Mouse (Mus musculus) hindbrain, embryonic 11.5 days (tissue): ENCODE results near the gene Ctnnd2. TPM values are rescaled to one million over a fixed set of nuclear protein-coding genes. Genes with fewer than 3 reads are reported as not detected.

Experiments used
- ATAC-seq: fragments of 200-750 bp; cut with Nextera tagmentation; 2 replicates; pipeline ENCODE4 v1.8.0; 2017; ENCODE audit warnings: mild to moderate bottlenecking, moderate TSS enrichment, moderate library complexity; ENCODE audit not compliant: low FRiP score
- DNase-seq: peaks from one replicate; pipeline ENCODE4 v3.0.0-alpha.2; 2015; ENCODE audit warnings: low spot score
- H3K27ac ChIP-seq: fragments of 300-500 bp; sonication (generic); 2 replicates; pipeline ENCODE4 v1.5.1; 2014; ENCODE audit warnings: mild to moderate bottlenecking, low read depth, low read length
- H3K27me3 ChIP-seq: fragments of 300-500 bp; sonication (generic); 2 replicates; pipeline ENCODE4 v1.6.1; 2014; ENCODE audit warnings: mild to moderate bottlenecking, low read length, moderate library complexity, mixed read lengths; ENCODE audit not compliant: control insufficient read depth, insufficient read depth
- H3K36me3 ChIP-seq: fragments of 300-500 bp; sonication (generic); 2 replicates; pipeline ENCODE4 v1.6.1; 2014; ENCODE audit warnings: mild to moderate bottlenecking, low read length, moderate library complexity, mixed read lengths; ENCODE audit not compliant: control insufficient read depth, insufficient read depth
- H3K4me1 ChIP-seq: fragments of 300-500 bp; sonication (generic); replicated peaks from 2 replicates; pipeline ENCODE4 v1.6.1; 2014; ENCODE audit warnings: low read length, mixed read lengths; ENCODE audit not compliant: control insufficient read depth, insufficient read depth
- H3K4me2 ChIP-seq: fragments of 300-500 bp; sonication (generic); replicated peaks from 2 replicates; pipeline ENCODE4 v1.6.1; 2014; ENCODE audit warnings: mild to moderate bottlenecking, low read depth, low read length
- H3K4me3 ChIP-seq: fragments of 300-500 bp; sonication (generic); 2 replicates; pipeline ENCODE4 v1.5.1; 2014; ENCODE audit warnings: low read depth, low read length
- H3K9ac ChIP-seq: fragments of 300-500 bp; sonication (generic); 2 replicates; pipeline ENCODE4 v1.6.1; 2014; ENCODE audit warnings: low read depth, low read length
- H3K9me3 ChIP-seq: fragments of 300-500 bp; sonication (generic); 2 replicates; pipeline ENCODE4 v1.6.1; 2016; ENCODE audit warnings: low read length; ENCODE audit not compliant: control insufficient read depth
- WGBS: fragments of 180-500 bp; shearing (Covaris S2); extraction: QIAGEN DNeasy Blood & Tissue Kit; methylation state at CpG from one replicate; pipeline ENCODE4 v1.1.7; 2014; 5-methylcytosine and 5-hydroxymethylcytosine counted together
- polyA plus RNA-seq: library from polyadenylated mRNA; unstranded; fragments of >200 nt; fragmentation: Nextera tagmentation; extraction: Ambion mirVana; gene quantifications from 2 replicates; pipeline ENCODE4 v1.2.1, GENCODE M21; 2014

Gene Ctnnd2
- polyA plus RNA-seq, 1 experiment from 2014 or later: 32.2 TPM

DNA sequence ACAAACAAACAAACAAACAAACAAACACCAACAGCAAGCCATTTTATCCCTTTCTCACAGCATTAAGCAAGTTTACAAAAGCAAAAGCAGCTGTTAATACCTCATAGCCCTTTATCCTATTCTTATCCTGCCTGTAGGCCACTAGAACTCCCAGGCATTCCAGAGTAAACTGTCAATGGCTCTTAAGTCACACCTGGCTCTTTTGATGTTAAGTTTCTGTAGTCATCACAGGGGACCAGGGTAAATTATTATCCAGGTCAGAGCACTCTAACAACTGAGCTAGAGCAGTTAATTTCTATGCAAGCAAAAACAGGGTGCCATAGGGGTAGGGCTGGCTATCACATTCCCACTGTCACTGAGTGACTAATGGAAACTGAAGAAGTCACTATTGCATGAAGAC, 214.1 kb downstream of the Ctnnd2 start:
- no peak overlapping the region for H3K9ac ChIP-seq
- no peak overlapping the region for H3K27ac ChIP-seq
- no peak overlapping the region for H3K4me3 ChIP-seq
- ATAC-seq (no peak), DNase-seq (no peak)
- H3K36me3 ChIP-seq: no peaks in the 10 kb centered on the region
- no peak overlapping the region for H3K4me2 ChIP-seq
- no peaks in the 10 kb centered on the region for H3K4me1 ChIP-seq
- no peaks in the 10 kb centered on the region for H3K27me3 ChIP-seq
- no peaks in the 10 kb centered on the region for H3K9me3 ChIP-seq

DNA sequence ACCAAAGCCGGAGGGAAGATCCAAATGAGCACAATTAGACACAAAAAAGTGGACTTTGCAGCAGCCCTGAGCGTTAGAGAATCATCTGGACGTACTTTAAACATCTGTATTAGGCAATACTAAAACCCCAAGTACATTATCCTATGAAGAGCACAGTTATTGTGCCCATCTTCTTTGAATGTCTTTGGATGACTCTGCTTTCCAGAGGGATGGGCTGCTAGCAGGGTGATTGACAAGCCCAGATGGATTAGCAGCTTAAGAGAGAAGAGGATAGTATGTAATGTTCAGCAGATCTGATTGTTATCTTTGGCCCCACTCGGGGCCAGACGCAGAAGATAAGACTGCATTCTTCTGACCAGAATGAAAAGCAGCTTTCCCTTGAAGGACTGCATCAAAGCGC, 214.9 kb downstream of the Ctnnd2 start:
- no peak overlapping the region for H3K9ac ChIP-seq
- ATAC-seq (no peak), DNase-seq (no peak)
- no peak overlapping the region for H3K4me3 ChIP-seq
- no peaks in the 10 kb centered on the region for H3K4me1 ChIP-seq
- H3K27me3 ChIP-seq: no peaks in the 10 kb centered on the region
- no peak overlapping the region for H3K4me2 ChIP-seq
- no peaks in the 10 kb centered on the region for H3K9me3 ChIP-seq
- WGBS: 51% methylated on average over 6 of the region's 6 CpGs
- no peak overlapping the region for H3K27ac ChIP-seq
- no peaks in the 10 kb centered on the region for H3K36me3 ChIP-seq

DNA sequence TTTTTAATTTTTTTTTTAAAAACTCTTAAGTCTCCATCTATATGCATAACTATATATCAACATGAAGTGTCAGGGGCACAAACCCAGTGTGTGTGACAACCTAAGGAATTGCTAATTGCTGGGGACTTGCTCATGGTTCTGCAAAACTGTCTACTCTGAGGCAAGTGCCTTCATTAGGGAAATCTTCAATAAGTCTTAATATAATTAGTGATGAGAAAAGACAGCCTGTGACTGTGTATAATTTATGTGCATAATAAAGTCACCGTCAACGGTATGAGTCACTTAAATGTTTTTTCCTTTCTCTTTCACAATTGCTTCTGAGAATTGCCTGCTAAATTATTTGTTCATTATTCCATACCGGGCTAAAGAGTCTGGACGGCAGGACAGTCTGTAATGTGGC, 228.7 kb downstream of the Ctnnd2 start:
- Histone ChIP-seq H3K4me2 (no peak overlapping the region), H3K9ac (no peak overlapping the region), H3K27ac (no peak overlapping the region), H3K4me3 (no peak overlapping the region), H3K9me3 (no peaks in the 10 kb centered on the region), H3K36me3 (no peaks in the 10 kb centered on the region), H3K4me1 (no peaks in the 10 kb centered on the region), H3K27me3 (no peaks in the 10 kb centered on the region)
- WGBS: 85% methylated on average over 4 of the region's 4 CpGs
- ATAC-seq (no peak), DNase-seq (no peak)

DNA sequence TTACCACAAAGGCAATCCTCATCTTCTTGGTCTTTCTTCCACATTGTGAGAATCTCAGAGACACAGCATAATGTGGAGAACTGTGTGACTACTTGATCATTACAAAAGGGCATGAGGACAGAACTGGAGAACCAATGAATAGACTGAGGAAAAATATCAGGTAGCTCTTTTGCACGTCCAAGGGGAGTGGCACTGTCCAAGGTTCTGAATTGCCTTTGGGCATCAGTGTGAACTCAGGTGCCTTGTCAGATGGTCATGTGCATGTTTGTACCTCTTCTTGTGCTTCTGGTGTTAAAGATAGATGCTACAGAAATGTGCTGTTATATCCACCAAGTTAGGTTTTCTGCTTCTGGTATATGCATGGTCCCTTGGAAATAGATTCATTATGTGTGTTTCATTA, 233.9 kb downstream of the Ctnnd2 start:
- no peak overlapping the region for H3K9ac ChIP-seq
- peak; percentile 29 for DNase-seq
- no peaks in the 10 kb centered on the region for H3K36me3 ChIP-seq
- no peak for ATAC-seq
- 14% methylated on average over 1 of the region's 1 CpGs for whole genome bisulfite sequencing
- H3K4me1 ChIP-seq: no peaks in the 10 kb centered on the region
- no peaks in the 10 kb centered on the region for H3K9me3 ChIP-seq
- no peak overlapping the region for H3K4me2 ChIP-seq
- no peak overlapping the region for H3K4me3 ChIP-seq
- no peak overlapping the region for H3K27ac ChIP-seq
- no peaks in the 10 kb centered on the region for H3K27me3 ChIP-seq

DNA sequence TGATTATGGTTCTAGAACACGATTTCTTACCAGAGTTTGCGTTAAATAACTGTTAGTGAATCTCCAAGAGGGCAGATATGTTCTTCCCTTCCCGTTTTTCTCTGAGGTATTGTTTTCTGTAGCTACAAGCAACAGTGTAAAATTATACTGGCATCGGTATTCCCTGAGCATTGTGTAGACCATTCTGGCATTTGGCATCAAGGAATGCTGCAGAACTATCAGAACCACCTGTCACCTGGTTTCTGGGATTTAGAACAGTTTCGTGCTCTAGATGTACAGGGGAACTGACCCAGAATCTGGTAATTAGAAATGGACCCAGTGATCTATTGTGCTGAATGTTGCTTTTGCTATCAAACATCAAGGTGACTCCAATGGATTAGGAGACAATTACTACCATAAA, 250.8 kb downstream of the Ctnnd2 start:
- H3K36me3 ChIP-seq: no peaks in the 10 kb centered on the region
- no peak overlapping the region for H3K4me2 ChIP-seq
- H3K27me3 ChIP-seq: no peaks in the 10 kb centered on the region
- no peaks in the 10 kb centered on the region for H3K4me1 ChIP-seq
- H3K9me3 ChIP-seq: no peaks in the 10 kb centered on the region
- DNase-seq (no peak), ATAC-seq (no peak)
- 91% methylated on average over 5 of the region's 5 CpGs for WGBS
- no peak overlapping the region for H3K27ac ChIP-seq
- H3K4me3 ChIP-seq: no peak overlapping the region
- no peak overlapping the region for H3K9ac ChIP-seq

DNA sequence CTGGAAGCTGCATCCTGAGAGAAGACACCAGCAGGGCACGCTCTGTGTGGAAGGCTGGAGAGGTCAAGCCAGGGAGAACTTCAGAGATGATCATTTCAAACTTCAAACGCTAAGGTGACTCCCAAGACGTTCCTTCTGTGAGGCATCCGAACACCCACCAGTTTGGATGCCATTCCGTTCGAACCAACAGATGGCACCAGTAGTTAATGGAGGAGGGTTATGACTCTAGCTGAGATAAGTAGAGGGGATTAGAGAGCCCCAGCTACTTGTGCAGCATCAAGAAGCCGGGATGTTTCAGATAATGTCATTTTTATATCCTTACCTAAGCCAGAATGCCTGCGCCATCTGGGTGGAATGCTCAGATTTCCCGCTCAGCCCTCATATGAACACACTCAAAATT, 251.9 kb downstream of the Ctnnd2 start:
- Histone ChIP-seq H3K27ac (no peak overlapping the region), H3K9ac (no peak overlapping the region), H3K4me3 (no peak overlapping the region), H3K9me3 (no peaks in the 10 kb centered on the region), H3K4me2 (no peak overlapping the region), H3K4me1 (no peaks in the 10 kb centered on the region), H3K27me3 (no peaks in the 10 kb centered on the region), H3K36me3 (no peaks in the 10 kb centered on the region)
- peak; percentile 32 for DNase-seq
- 68% methylated on average over 9 of the region's 9 CpGs for WGBS
- ATAC-seq: no peak

DNA sequence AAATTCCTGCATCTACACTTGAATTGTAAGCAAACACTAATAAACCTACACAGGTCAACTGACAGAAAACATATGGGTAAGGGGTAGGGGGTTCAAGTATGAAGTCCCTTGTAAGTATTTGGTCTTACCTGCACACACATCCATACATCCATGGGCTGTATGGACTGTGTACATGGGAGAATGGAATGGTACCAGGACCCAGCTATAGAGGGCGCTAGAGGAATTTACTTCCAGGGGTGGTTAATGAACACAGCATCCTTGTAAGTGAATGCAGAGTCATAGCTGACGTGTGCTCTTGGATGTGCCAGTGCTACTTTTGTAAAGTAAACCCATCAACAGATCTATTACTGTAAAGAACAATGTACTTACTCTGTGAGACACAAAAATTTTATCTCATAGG, 254.9 kb downstream of the Ctnnd2 start:
- ATAC-seq: 0 out of 2 replicates have a peak, but pooled peaks have one; percentile 51
- Histone ChIP-seq H3K27me3 (no peaks in the 10 kb centered on the region), H3K4me1 (no peaks in the 10 kb centered on the region), H3K4me2 (no peak overlapping the region), H3K9ac (no peak overlapping the region), H3K36me3 (no peaks in the 10 kb centered on the region), H3K9me3 (no peaks in the 10 kb centered on the region), H3K27ac (no peak overlapping the region), H3K4me3 (no peak overlapping the region)
- peak; percentile 70 for DNase-seq
- WGBS: 18% methylated on average over 2 of the region's 2 CpGs

DNA sequence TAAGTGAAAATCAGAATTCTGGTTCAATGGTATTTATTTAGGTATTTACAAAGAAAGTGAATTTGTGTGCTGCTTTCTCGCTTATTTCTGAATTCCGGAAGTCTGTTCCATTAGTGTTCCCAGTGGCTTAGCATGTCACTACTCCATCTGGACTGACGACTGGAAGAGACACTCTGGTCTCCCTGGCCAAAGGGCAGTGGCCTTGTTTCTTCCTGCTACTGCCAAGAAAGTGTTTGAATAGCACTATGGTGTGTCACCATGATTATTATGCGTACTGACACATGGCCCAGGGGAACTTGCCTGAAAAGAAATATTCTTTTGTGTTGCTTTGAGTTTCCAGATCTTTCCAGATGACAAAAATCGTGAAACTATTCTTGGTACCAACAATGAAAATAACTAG, 266.7 kb downstream of the Ctnnd2 start:
- Histone ChIP-seq H3K9me3 (no peaks in the 10 kb centered on the region), H3K4me1 (no peaks in the 10 kb centered on the region), H3K36me3 (no peaks in the 10 kb centered on the region), H3K4me2 (no peak overlapping the region), H3K27ac (no peak overlapping the region), H3K4me3 (no peak overlapping the region), H3K9ac (no peak overlapping the region), H3K27me3 (no peaks in the 10 kb centered on the region)
- DNase-seq (no peak), ATAC-seq (no peak)
- WGBS: 72% methylated on average over 5 of the region's 5 CpGs

DNA sequence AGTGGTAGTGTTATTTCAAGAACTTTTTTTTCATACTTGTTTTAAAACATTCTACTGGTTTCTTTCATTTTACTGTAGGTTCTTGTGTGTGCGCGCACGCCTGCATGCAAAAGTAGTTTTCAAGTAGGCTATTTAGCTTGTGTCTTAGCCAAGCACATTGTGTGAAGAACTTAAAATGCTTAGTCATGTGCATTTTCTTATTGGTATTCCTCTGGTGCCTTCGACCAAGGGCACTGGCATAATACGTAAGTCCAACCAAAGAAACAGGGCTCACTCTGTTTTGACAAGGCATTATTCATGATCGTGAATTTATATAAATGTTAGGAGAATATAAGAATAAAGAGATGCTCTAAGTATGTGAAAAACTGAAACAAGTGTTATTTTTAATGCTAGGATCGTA, 278.4 kb downstream of the Ctnnd2 start:
- Histone ChIP-seq H3K4me1 (no peaks in the 10 kb centered on the region), H3K4me2 (no peak overlapping the region), H3K36me3 (no peaks in the 10 kb centered on the region), H3K27me3 (no peaks in the 10 kb centered on the region), H3K27ac (no peak overlapping the region), H3K4me3 (no peak overlapping the region), H3K9ac (no peak overlapping the region), H3K9me3 (no peaks in the 10 kb centered on the region)
- WGBS: 85% methylated on average over 7 of the region's 7 CpGs
- ATAC-seq: no peak
- no peak for DNase-seq
